Mouse (Mus musculus) kidney, embryonic 16.5 days (tissue): ENCODE data around the gene Ell3. TPM values are rescaled to one million over a fixed set of nuclear protein-coding genes. Genes with fewer than 3 reads are reported as not detected.
A peak's percentile ranks its signal among the peaks of the same experiment; 100 is the strongest.

Source experiments
- ATAC-seq: fragments of 200-750 bp; cut with Nextera tagmentation; 2 replicates; pipeline ENCODE4 v1.8.0; 2017; ENCODE audit warnings: moderate TSS enrichment; ENCODE audit not compliant: low FRiP score, low TSS enrichment
- H3K27ac ChIP-seq: fragments of 300-500 bp; sonication (generic); 2 replicates; pipeline ENCODE4 v1.5.1; 2014; ENCODE audit warnings: low read length
- H3K27me3 ChIP-seq: fragments of 300-500 bp; sonication (generic); 2 replicates; pipeline ENCODE4 v1.6.1; 2014; ENCODE audit warnings: low read length, control low read depth, mixed read lengths; ENCODE audit not compliant: insufficient read depth
- H3K36me3 ChIP-seq: fragments of 300-500 bp; sonication (generic); 2 replicates; pipeline ENCODE4 v1.6.1; 2014; ENCODE audit warnings: low read length, control low read depth, mixed read lengths; ENCODE audit not compliant: insufficient read depth
- H3K4me1 ChIP-seq: fragments of 300-500 bp; sonication (generic); 2 replicates; pipeline ENCODE4 v1.6.1; 2014; ENCODE audit warnings: low read length, control low read depth, mixed read lengths; ENCODE audit not compliant: insufficient read depth
- H3K4me2 ChIP-seq: fragments of 300-500 bp; sonication (generic); replicated peaks from 2 replicates; pipeline ENCODE4 v1.6.1; 2014; ENCODE audit warnings: low read depth, low read length
- H3K4me3 ChIP-seq: fragments of 300-500 bp; sonication (generic); 2 replicates; pipeline ENCODE4 v1.5.1; 2014; ENCODE audit warnings: mild to moderate bottlenecking, low read length
- H3K9ac ChIP-seq: fragments of 300-500 bp; sonication (generic); replicated peaks from 2 replicates; pipeline ENCODE4 v1.6.1; 2014; ENCODE audit warnings: low read length
- H3K9me3 ChIP-seq: fragments of 300-500 bp; sonication (generic); 2 replicates; pipeline ENCODE4 v1.6.1; 2016; ENCODE audit warnings: low read length, control low read depth
- WGBS: fragments of 180-500 bp; shearing (Covaris S2); extraction: QIAGEN DNeasy Blood & Tissue Kit; methylation state at CpG from one replicate; pipeline ENCODE4 v1.1.7; 2014; 5-methylcytosine and 5-hydroxymethylcytosine counted together
- polyA plus RNA-seq: library from polyadenylated mRNA; unstranded; fragments of >200 nt; fragmentation: Nextera tagmentation; extraction: Ambion mirVana; gene quantifications from 2 replicates; pipeline ENCODE4 v1.2.1, GENCODE M21; 2015

Ell3 gene
- polyA plus RNA-seq, 1 experiment from 2014 or later = 12.3 TPM

- Histone ChIP-seq H3K27ac (peak within 1 kb of the TSS; percentile 91), H3K4me2 (peak within 1 kb of the TSS; percentile 77), H3K9ac (peak within 1 kb of the TSS; percentile 97), H3K36me3 (peaks cover 27% of the 10 kb centered on the region), H3K4me1 (peaks cover 21% of the 10 kb centered on the region), H3K4me3 (peak within 1 kb of the TSS; percentile 97), H3K9me3 (no peaks in the 10 kb centered on the region), H3K27me3 (no peaks in the 10 kb centered on the region)
- WGBS = under 1% methylated on average over 70 of the region's 74 CpGs
- ATAC-seq = peak; percentile 98
Measured at GRCm38 (mm10) chr2:121448739-121449535, 4.9 kb upstream of the Ell3 start, which contains the start of gene Serf2. Serf2 (plus strand) TSS chr2:121449195.

- H3K9ac ChIP-seq = peak overlapping the region; percentile 62
- peak overlapping the region; percentile 61 for H3K4me2 ChIP-seq
- no peak for ATAC-seq
- H3K4me1 ChIP-seq = peaks cover 23% of the 10 kb centered on the region
- H3K9me3 ChIP-seq = no peaks in the 10 kb centered on the region
- H3K4me3 ChIP-seq = peak overlapping the region; percentile 97
- 15% methylated on average over 9 of the region's 9 CpGs for WGBS
- peak overlapping the region; percentile 91 for H3K27ac ChIP-seq
- peaks cover 20% of the 10 kb centered on the region; the same call in 1 of the 2 replicates for H3K36me3 ChIP-seq
- H3K27me3 ChIP-seq = no peaks in the 10 kb centered on the region
Measured at GRCm38 (mm10) chr2:121448136-121448535, 4.1 kb upstream of the Ell3 start.

- no peak overlapping the region for H3K4me3 ChIP-seq
- H3K4me2 ChIP-seq = no peak overlapping the region
- ATAC-seq = no peak
- peaks cover 9% of the 10 kb centered on the region; the same call in 1 of the 2 replicates for H3K36me3 ChIP-seq
- peaks cover 26% of the 10 kb centered on the region for H3K4me1 ChIP-seq
- no peak overlapping the region for H3K27ac ChIP-seq
- no peaks in the 10 kb centered on the region for H3K27me3 ChIP-seq
- no peaks in the 10 kb centered on the region for H3K9me3 ChIP-seq
- 86% methylated on average over 3 of the region's 3 CpGs for WGBS
- no peak overlapping the region for H3K9ac ChIP-seq
Measured at GRCm38 (mm10) chr2:121447006-121447405, 2.9 kb upstream of the Ell3 start.

GRCm38 (mm10) chr2:121446506-121446905 is 2.4 kb upstream of the Ell3 start:
- Histone ChIP-seq H3K27me3 (no peaks in the 10 kb centered on the region), H3K4me3 (no peak overlapping the region), H3K4me2 (no peak overlapping the region), H3K36me3 (peaks cover 7% of the 10 kb centered on the region; the same call in 1 of the 2 replicates), H3K9me3 (no peaks in the 10 kb centered on the region), H3K27ac (no peak overlapping the region), H3K9ac (no peak overlapping the region), H3K4me1 (peaks cover 28% of the 10 kb centered on the region)
- 75% methylated on average over 4 of the region's 4 CpGs for WGBS
- no peak for ATAC-seq

- H3K9ac ChIP-seq = no peak overlapping the region
- no peaks in the 10 kb centered on the region for H3K27me3 ChIP-seq
- no peak overlapping the region for H3K4me3 ChIP-seq
- no peaks in the 10 kb centered on the region for H3K36me3 ChIP-seq
- ATAC-seq = no peak
- peaks cover 16% of the 10 kb centered on the region for H3K4me1 ChIP-seq
- no peak overlapping the region for H3K4me2 ChIP-seq
- H3K9me3 ChIP-seq = no peaks in the 10 kb centered on the region
- H3K27ac ChIP-seq = no peak overlapping the region
- WGBS = 81% methylated on average over 3 of the region's 3 CpGs
Measured at GRCm38 (mm10) chr2:121445117-121445516, 1.0 kb upstream of the Ell3 start.

GRCm38 (mm10) chr2:121443068-121443349 is 1.1 kb downstream of the Ell3 start:
- H3K9ac ChIP-seq = peak overlapping the region; percentile 63
- WGBS = 3% methylated on average over 8 of the region's 8 CpGs

GRCm38 (mm10) chr2:121442259-121443067 is 1.6 kb downstream of the Ell3 start:
- H3K27ac ChIP-seq = no peak overlapping the region
- H3K9ac ChIP-seq = peak overlapping the region; percentile 63
- ATAC-seq = peak; percentile 88
- peak overlapping the region; percentile 46 for H3K4me3 ChIP-seq
- WGBS = 1% methylated on average over 30 of the region's 30 CpGs
- peaks cover 16% of the 10 kb centered on the region for H3K36me3 ChIP-seq
- H3K27me3 ChIP-seq = no peaks in the 10 kb centered on the region
- H3K9me3 ChIP-seq = no peaks in the 10 kb centered on the region
- peaks cover 12% of the 10 kb centered on the region for H3K4me1 ChIP-seq
- H3K4me2 ChIP-seq = peak overlapping the region; percentile 60

More at GRCm38 (mm10) chr2:121443068-121443349, 1.1 kb downstream of the Ell3 start:
- H3K36me3 ChIP-seq = peaks cover 10% of the 10 kb centered on the region
- H3K4me1 ChIP-seq = peaks cover 15% of the 10 kb centered on the region
- H3K9me3 ChIP-seq = no peaks in the 10 kb centered on the region
- no peaks in the 10 kb centered on the region for H3K27me3 ChIP-seq
- peak overlapping the region; percentile 46 for H3K4me3 ChIP-seq
- H3K4me2 ChIP-seq = peak overlapping the region; percentile 60
- ATAC-seq = no peak
- no peak overlapping the region for H3K27ac ChIP-seq

GRCm38 (mm10) chr2:121441800-121442199 is 2.3 kb downstream of the Ell3 start:
- Histone ChIP-seq H3K9ac (peak overlapping the region; percentile 63), H3K4me1 (peaks cover 12% of the 10 kb centered on the region), H3K27ac (no peak overlapping the region), H3K9me3 (no peaks in the 10 kb centered on the region), H3K36me3 (peaks cover 16% of the 10 kb centered on the region), H3K27me3 (no peaks in the 10 kb centered on the region), H3K4me3 (peak overlapping the region; percentile 46), H3K4me2 (peak overlapping the region; percentile 60)
- peak; percentile 24; the same call in 1 of the 2 replicates for ATAC-seq
- WGBS = 1% methylated on average over 11 of the region's 11 CpGs

- Histone ChIP-seq H3K9me3 (no peaks in the 10 kb centered on the region), H3K4me2 (no peak overlapping the region), H3K4me3 (no peak overlapping the region), H3K27me3 (no peaks in the 10 kb centered on the region), H3K36me3 (peaks cover 19% of the 10 kb centered on the region), H3K4me1 (peaks cover 12% of the 10 kb centered on the region), H3K9ac (no peak overlapping the region), H3K27ac (no peak overlapping the region)
- 68% methylated on average over 5 of the region's 5 CpGs for WGBS
- no peak for ATAC-seq
Measured at GRCm38 (mm10) chr2:121440834-121441605, 3.1 kb downstream of the Ell3 start.
